Mouse (Mus musculus) embryonic facial prominence, embryonic 14.5 days (tissue): ENCODE data around the gene Mecr. TPM values are rescaled to one million over a fixed set of nuclear protein-coding genes. Genes with fewer than 3 reads are reported as not detected.

Source experiments
- ATAC-seq: fragments of 200-750 bp; cut with Nextera tagmentation; 2 replicates; pipeline ENCODE4 v1.8.0; 2017; ENCODE audit warnings: low read depth, moderate number of reproducible peaks, moderate TSS enrichment
- DNase-seq: peaks from one replicate; pipeline ENCODE4 v3.0.0-alpha.2; 2015; ENCODE audit warnings: low spot score
- H3K27ac ChIP-seq: fragments of 300-500 bp; sonication (generic); replicated peaks from 2 replicates; pipeline ENCODE4 v1.5.1; 2014; ENCODE audit warnings: low read depth, mild to moderate bottlenecking, low read length, moderate library complexity
- H3K27me3 ChIP-seq: fragments of 300-500 bp; sonication (generic); replicated peaks from 2 replicates; pipeline ENCODE4 v1.6.1; 2014; ENCODE audit warnings: low read length; ENCODE audit not compliant: control insufficient read depth, insufficient read depth
- H3K36me3 ChIP-seq: fragments of 300-500 bp; sonication (generic); 2 replicates; pipeline ENCODE4 v1.6.1; 2014; ENCODE audit warnings: low read length, mixed read lengths; ENCODE audit not compliant: control insufficient read depth, insufficient read depth
- H3K4me1 ChIP-seq: fragments of 300-500 bp; sonication (generic); 2 replicates; pipeline ENCODE4 v1.6.1; 2014; ENCODE audit warnings: antibody characterized with exemption, low read length; ENCODE audit not compliant: control insufficient read depth, insufficient read depth
- H3K4me2 ChIP-seq: fragments of 300-500 bp; sonication (generic); 2 replicates; pipeline ENCODE4 v1.6.1; 2014; ENCODE audit warnings: low read depth, mild to moderate bottlenecking, low read length, moderate library complexity, mixed read lengths
- H3K4me3 ChIP-seq: fragments of 300-500 bp; sonication (generic); 2 replicates; pipeline ENCODE4 v1.5.1; 2014; ENCODE audit warnings: low read depth, mild to moderate bottlenecking, low read length
- H3K9ac ChIP-seq: fragments of 300-500 bp; sonication (generic); 2 replicates; pipeline ENCODE4 v1.6.1; 2014; ENCODE audit warnings: low read depth, mild to moderate bottlenecking, low read length, moderate library complexity, mixed read lengths
- H3K9me3 ChIP-seq: fragments of 300-500 bp; sonication (generic); 2 replicates; pipeline ENCODE4 v1.6.1; 2016; ENCODE audit warnings: low read length; ENCODE audit not compliant: control insufficient read depth
- WGBS: fragments of 180-500 bp; shearing (Covaris S2); extraction: QIAGEN DNeasy Blood & Tissue Kit; methylation state at CpG from one replicate; pipeline ENCODE4 v1.1.7; 2014; 5-methylcytosine and 5-hydroxymethylcytosine counted together
- polyA plus RNA-seq: library from polyadenylated mRNA; unstranded; fragments of >200 nt; fragmentation: Nextera tagmentation; extraction: Ambion mirVana; gene quantifications from 2 replicates; pipeline ENCODE4 v1.2.1, GENCODE M21; 2014

Mecr gene
- polyA plus RNA-seq, 1 experiment from 2014 or later, result 34.3 TPM

DNA sequence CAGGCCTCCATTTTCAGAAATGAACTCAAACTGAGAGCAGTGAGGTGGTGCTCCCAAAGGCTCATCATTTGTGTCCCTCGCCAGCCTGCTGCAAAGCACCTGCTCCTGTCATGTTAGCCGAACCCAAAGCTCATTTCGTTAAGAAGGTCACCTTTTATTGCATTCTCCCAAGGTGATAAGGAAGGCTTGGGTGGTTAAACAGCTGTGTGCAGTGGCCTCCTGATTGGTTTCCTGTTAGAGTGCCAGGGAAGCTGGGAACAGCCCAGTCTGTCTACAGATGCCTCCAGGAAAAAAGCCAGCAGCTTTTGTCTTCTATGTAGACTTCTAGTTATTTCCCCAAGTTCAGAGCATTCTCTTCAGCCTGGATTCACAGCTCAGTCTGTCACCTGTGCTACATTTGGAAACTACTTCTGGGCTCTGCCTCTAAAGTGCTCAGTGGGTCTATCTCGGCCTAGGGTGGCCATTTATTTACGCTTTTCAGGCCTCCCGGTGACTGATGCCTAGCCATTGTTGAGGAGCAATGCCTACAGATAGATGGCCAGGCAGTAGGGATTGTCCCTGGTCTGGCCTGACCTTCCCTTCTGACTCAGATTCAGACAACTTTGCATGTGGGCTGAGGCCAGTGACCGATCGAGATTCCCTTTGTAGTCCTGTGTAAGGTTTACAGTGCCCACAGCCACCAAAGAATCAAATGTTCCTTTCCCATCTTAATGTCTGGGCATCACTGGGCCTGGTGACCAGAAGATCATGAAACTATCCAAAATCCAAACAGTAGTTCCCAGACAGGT is 2.9 kb downstream of the Mecr start:
- Histone ChIP-seq H3K36me3 (no peaks in the 10 kb centered on the region), H3K9ac (no peak overlapping the region), H3K4me1 (peaks cover 5% of the 10 kb centered on the region; the same call in 1 of the 2 replicates), H3K27me3 (no peaks in the 10 kb centered on the region), H3K4me2 (no peak overlapping the region), H3K27ac (no peak overlapping the region), H3K9me3 (no peaks in the 10 kb centered on the region), H3K4me3 (no peak overlapping the region)
- DNase-seq (no peak), ATAC-seq (no peak)
- WGBS, result 81% methylated on average over 8 of the region's 8 CpGs

DNA sequence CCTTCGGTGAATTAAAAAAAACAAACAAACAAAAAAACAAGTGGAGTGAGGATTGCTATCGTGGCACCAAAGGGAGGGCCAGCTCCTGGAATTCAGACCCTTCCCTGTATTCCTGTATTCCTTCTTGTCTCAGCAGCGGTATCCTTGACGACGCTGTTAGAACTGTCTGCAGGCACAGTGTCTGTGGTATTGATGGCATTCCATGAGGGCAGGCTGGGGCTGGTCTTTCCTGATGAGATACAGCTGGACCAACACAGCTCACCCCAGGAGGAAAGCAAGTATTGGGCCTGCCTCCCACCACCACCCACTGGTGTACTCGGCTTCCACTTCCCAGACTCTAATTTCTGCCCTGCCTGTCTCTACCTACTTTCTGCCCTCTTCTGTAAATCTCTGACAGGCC is 4.8 kb downstream of the Mecr start:
- H3K36me3 ChIP-seq, result no peaks in the 10 kb centered on the region
- no peak overlapping the region for H3K4me3 ChIP-seq
- H3K9me3 ChIP-seq, result no peaks in the 10 kb centered on the region
- 49% methylated on average over 6 of the region's 6 CpGs for WGBS
- DNase-seq (peak; percentile 41), ATAC-seq (no peak)
- H3K27me3 ChIP-seq, result no peaks in the 10 kb centered on the region
- peaks cover 5% of the 10 kb centered on the region; the same call in 1 of the 2 replicates for H3K4me1 ChIP-seq
- H3K9ac ChIP-seq, result no peak overlapping the region
- no peak overlapping the region for H3K27ac ChIP-seq
- H3K4me2 ChIP-seq, result no peak overlapping the region

DNA sequence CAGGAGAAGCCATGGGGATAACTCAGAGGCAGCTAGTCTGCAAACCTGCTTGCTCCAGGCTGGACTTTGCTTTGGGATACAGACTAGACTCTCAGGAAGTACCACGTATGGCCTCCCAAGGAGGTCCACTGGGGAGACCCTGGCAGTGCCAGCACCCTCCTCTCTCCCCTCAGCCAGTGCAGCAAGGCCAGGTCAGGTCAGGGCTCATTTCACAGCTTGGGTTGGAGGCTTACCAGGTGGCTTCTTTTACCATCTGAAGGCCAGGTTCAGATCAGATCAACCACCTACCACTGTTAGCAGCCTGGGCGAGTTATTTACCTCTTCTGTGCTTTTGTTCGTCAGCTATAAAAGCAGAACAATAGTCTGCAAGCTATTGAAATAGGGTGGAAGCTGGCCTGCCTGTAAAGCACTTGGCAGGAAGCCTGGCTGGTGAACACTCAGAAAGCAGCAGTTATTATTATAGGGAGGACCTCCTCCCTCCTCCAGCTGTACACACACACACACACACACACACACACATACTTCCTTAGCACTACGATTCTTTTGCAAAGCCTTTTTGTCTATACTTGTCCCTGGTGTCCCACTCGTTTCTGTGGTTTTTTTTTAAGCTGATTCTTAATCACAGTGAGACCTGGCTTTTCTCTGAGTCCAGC is 6.8 kb downstream of the Mecr start:
- Histone ChIP-seq H3K27me3 (no peaks in the 10 kb centered on the region), H3K36me3 (no peaks in the 10 kb centered on the region), H3K4me3 (no peak overlapping the region), H3K9ac (no peak overlapping the region), H3K4me1 (no peaks in the 10 kb centered on the region), H3K4me2 (no peak overlapping the region), H3K27ac (peak overlapping the region; percentile 71), H3K9me3 (no peaks in the 10 kb centered on the region)
- 26% methylated on average over 5 of the region's 5 CpGs for WGBS
- peak; percentile 55 for ATAC-seq
- DNase-seq, result peak; percentile 91

DNA sequence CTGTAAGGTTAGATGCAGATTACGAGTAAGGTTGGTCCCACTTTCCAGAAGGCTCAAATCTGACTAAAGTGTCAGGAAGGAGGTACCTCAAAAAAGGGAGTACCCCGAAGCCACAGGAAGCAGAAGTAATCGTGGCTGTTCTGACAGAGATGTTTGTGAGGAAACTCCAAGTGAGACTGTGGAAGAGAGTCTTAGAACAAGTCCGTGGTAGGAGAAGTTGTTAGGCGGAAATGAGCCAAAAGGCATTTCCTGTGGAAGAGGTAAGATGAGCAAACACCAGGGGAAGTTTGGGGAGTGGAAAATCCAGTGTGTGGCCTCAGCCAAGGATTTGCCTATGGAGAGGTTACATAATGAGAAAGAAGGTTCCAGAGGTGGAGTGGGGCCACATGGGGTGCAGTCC is 11.7 kb downstream of the Mecr start:
- no peak overlapping the region for H3K9ac ChIP-seq
- no peaks in the 10 kb centered on the region for H3K27me3 ChIP-seq
- no peaks in the 10 kb centered on the region for H3K4me1 ChIP-seq
- H3K9me3 ChIP-seq, result no peaks in the 10 kb centered on the region
- H3K36me3 ChIP-seq, result peaks cover 17% of the 10 kb centered on the region; the same call in 1 of the 2 replicates
- DNase-seq (no peak), ATAC-seq (no peak)
- 77% methylated on average over 5 of the region's 5 CpGs for WGBS
- H3K27ac ChIP-seq, result no peak overlapping the region
- no peak overlapping the region for H3K4me3 ChIP-seq
- H3K4me2 ChIP-seq, result no peak overlapping the region

DNA sequence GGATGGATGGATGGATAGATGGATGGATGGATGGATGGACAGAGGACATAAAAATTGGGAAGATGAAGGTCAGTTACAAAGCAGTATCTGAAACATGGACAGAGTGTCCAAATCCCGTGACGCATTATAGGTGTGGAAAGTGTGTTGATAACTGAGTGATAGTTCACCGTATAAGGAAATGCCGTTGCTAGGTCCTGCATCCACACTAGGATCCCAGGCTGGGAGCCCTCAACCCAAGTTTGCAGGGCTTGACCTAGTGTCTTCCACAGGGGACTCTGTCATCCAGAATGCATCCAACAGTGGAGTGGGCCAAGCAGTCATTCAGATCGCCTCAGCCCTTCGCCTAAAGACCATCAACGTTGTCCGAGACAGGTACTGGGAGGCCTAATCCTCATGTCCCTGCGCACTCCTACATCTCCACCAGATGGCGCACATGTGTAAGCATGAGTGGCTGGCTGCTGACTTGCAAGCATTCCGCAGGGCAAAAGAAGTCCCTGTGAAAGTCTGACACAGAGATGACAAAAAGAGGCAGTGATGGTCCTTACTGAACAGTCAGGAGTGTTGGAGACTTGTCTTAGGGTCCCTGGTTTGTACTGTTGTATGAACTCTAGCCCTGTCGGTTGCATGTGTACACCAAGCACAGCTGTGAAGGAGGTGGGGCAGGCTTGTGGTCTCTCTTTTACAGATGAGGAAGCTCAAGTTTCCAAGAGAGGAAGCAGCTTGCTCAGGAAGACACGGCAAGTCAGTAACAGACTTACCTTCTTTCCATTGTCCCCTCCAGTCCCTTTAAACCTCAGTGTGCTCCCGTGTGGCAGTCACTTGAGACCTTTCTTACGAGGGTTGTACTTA is 17.4 kb downstream of the Mecr start:
- no peaks in the 10 kb centered on the region for H3K27me3 ChIP-seq
- H3K27ac ChIP-seq, result 0 out of 2 replicates have a peak overlapping the region, but pooled peaks have one; percentile 6
- H3K4me1 ChIP-seq, result no peaks in the 10 kb centered on the region
- peak; percentile 85 for DNase-seq
- ATAC-seq, result peak; percentile 44
- 35% methylated on average over 15 of the region's 15 CpGs for WGBS
- no peak overlapping the region for H3K9ac ChIP-seq
- no peak overlapping the region for H3K4me2 ChIP-seq
- no peaks in the 10 kb centered on the region for H3K9me3 ChIP-seq
- H3K36me3 ChIP-seq, result peaks cover 43% of the 10 kb centered on the region
- H3K4me3 ChIP-seq, result no peak overlapping the region

DNA sequence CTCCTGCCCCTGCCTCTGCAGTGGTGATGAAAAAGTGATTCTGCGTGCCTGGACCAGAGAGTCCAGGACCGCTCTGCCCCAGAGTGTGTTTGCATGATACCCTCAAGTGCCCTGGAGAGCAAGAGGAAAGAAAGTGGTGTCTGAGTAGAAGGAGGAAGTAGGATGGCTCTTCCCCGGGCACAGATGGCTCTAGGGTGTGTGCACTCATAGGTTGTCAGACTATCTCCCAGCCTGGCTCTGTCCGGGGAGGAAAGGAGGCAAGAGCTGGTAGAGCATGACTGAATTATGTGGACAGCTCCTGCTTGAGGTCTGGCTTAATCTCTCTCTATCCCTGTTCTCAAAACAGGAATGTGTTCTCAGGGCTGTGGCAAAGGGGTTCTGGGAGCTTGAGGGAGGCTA is 18.1 kb downstream of the Mecr start:
- Histone ChIP-seq H3K4me3 (no peak overlapping the region), H3K27ac (0 out of 2 replicates have a peak overlapping the region, but pooled peaks have one; percentile 6), H3K4me2 (no peak overlapping the region), H3K27me3 (no peaks in the 10 kb centered on the region), H3K4me1 (no peaks in the 10 kb centered on the region), H3K9me3 (no peaks in the 10 kb centered on the region), H3K36me3 (peaks cover 43% of the 10 kb centered on the region), H3K9ac (no peak overlapping the region)
- DNase-seq (no peak), ATAC-seq (no peak)
- WGBS, result 73% methylated on average over 4 of the region's 4 CpGs

DNA sequence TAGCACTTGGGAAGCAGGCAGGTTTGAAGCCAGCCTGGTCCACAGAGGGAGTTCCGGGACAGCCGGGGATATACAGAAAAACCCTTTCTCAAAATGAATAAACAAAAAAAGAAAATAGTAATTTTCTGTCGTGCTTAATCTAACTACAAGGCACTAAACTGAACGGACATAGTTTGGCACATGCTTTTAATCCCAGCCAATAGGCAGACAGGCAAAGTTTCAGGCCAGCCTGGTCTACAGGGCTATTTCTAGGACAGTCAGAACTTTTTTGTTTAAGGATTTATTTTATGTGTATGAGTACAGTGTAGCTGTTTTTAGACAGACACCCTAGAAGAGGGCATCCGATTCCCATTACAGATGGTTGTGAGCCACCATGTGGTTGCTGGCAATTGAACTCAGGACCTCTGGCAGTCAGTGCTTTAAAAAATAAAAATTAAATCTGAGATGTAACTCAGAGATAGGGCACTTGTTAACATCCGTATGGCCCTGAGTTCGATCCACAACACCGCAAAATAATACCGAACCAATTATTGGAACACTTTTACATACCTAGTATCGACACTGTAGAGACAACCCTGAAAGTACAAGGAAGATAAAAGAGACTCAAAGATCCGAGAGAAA is 29.5 kb downstream of the Mecr start:
- H3K27me3 ChIP-seq, result no peaks in the 10 kb centered on the region
- H3K4me1 ChIP-seq, result peaks cover 31% of the 10 kb centered on the region
- H3K36me3 ChIP-seq, result peaks cover 5% of the 10 kb centered on the region; the same call in 1 of the 2 replicates
- H3K4me3 ChIP-seq, result peak overlapping the region; percentile 100
- peak; percentile 19; the same call in 1 of the 2 replicates for ATAC-seq
- H3K9ac ChIP-seq, result peak overlapping the region; percentile 100
- DNase-seq, result no peak
- peak overlapping the region; percentile 100 for H3K27ac ChIP-seq
- peak overlapping the region; percentile 64 for H3K4me2 ChIP-seq
- H3K9me3 ChIP-seq, result no peaks in the 10 kb centered on the region
- WGBS, result 7% methylated on average over 11 of the region's 11 CpGs
